In the genomic region with DNA sequence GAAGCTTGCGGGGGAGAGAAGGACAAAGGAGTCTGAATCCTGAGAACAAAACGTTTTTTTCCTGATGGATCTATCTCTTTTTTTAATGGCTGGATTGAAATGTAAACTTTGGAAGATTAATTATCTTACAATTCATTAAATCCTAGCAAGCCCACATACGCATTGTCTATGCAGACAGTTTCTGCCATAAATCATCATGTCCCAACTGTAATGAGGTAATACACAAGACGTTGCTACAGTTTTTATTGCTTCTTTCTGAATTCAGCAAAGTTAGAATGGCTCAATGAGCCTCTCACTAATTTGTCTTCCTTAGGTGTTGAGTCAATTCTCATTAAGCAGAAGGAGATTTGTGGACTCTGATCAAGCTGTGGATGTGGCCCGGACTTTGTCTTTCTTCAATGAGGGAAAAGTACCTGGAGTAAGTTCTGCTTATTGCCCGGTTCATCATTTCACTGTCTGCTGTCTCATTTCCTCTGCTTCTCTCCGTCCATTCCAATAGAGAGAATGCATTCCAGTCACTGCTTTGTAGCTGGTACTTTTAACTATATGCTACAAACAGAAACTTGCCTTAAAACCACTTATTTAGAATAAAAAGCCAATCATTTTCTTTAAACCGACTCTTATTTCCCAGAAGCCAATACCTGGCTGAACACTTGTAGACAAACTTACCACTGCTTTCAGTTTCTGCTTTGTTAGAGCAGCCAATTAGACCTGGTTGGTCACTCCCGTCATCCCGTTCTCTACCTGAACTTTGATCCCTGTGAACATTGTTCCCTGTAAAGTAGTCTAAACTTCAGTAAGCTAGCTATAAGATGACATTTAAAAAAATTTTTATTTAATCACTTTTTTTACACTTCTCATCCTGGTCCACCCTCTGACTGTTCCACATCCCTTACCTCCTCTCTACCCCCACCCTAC, we compare ENCODE assay signal across 25 mouse cellular contexts.
DNase-seq lines count a peak whose midpoint lies in the region; ATAC-seq and TF ChIP-seq lines count a peak whose summit lies in the region.
"Had no signal": no experiment of that assay in that cellular context is flagged by ENCODE, and none has a peak within 500 bp of the region (broad histone marks: within the 10 kb centered on the region; RNA-seq: fewer than 3 reads in every experiment).

No protein-coding gene starts in this region.

- no peaks in the 10 kb centered on the region for H3K4me1 ChIP-seq in midbrain, postnatal 0 days (ENCODE audit: insufficient read depth, low read length)
- no peaks in the 10 kb centered on the region for H3K4me1 ChIP-seq in midbrain, embryonic 14.5 days (ENCODE audit: control insufficient read depth, insufficient read depth, low read length)
- peaks cover 11% of the 10 kb centered on the region for H3K4me1 ChIP-seq in intestine, embryonic 16.5 days (ENCODE audit: control insufficient read depth, insufficient read depth, low read length)
- H3K4me1 ChIP-seq: forebrain, embryonic 12.5 days; heart, embryonic 10.5 days; heart, embryonic 15.5 days; hindbrain, embryonic 15.5 days; limb, embryonic 12.5 days; liver, embryonic 12.5 days had no signal

- no peak overlapping the region for H3K4me2 ChIP-seq in midbrain, postnatal 0 days (ENCODE audit: low read depth, low read length, poor library complexity, severe bottlenecking)
- no peak overlapping the region for H3K4me2 ChIP-seq in midbrain, embryonic 14.5 days (ENCODE audit: low read length)
- no peak overlapping the region for H3K4me2 ChIP-seq in intestine, embryonic 16.5 days (ENCODE audit: low read depth, low read length)
- H3K4me2 ChIP-seq: forebrain, embryonic 12.5 days; heart, embryonic 15.5 days; hindbrain, embryonic 15.5 days; limb, embryonic 12.5 days; liver, embryonic 12.5 days; midbrain, embryonic 11.5 days; neural tube, embryonic 13.5 days had no signal

- H3K27ac ChIP-seq in midbrain, postnatal 0 days (ENCODE audit: low read depth, low read length): no peak overlapping the region
- H3K27ac ChIP-seq in midbrain, embryonic 14.5 days (replicated peaks; ENCODE audit: low read depth, low read length): no peak overlapping the region
- H3K27ac ChIP-seq in intestine, embryonic 16.5 days (ENCODE audit: low read length): peak overlapping the region; percentile 52
- no peak overlapping the region for H3K27ac ChIP-seq in gastrocnemius, adult 2 months
- H3K27ac ChIP-seq: forebrain, embryonic 12.5 days; heart, embryonic 10.5 days; heart, embryonic 15.5 days; hindbrain, embryonic 15.5 days; limb, embryonic 12.5 days; liver, embryonic 12.5 days; neural tube, embryonic 13.5 days had no signal

- no peak overlapping the region for H3K9ac ChIP-seq in midbrain, postnatal 0 days (replicated peaks; ENCODE audit: low read length, poor library complexity, severe bottlenecking)
- no peak overlapping the region for H3K9ac ChIP-seq in midbrain, embryonic 14.5 days (replicated peaks; ENCODE audit: low read length)
- no peak overlapping the region for H3K9ac ChIP-seq in intestine, embryonic 16.5 days (ENCODE audit: low read depth, low read length)
- H3K9ac ChIP-seq: forebrain, embryonic 12.5 days; forebrain, postnatal 0 days; heart, embryonic 15.5 days; hindbrain, embryonic 15.5 days; limb, embryonic 12.5 days; liver, embryonic 12.5 days; liver, postnatal 0 days; neural tube, embryonic 13.5 days had no signal

- no peak for ATAC-seq in midbrain, postnatal 0 days (ENCODE audit: low FRiP score)
- ATAC-seq in midbrain, embryonic 14.5 days (ENCODE audit: low FRiP score, low TSS enrichment): no peak
- peak; percentile 90 for ATAC-seq in intestine, embryonic 16.5 days
- ATAC-seq: activated CD4-positive, CD25-positive, alpha-beta regulatory T cell, adult 4 months; forebrain, postnatal 0 days; liver, embryonic 12.5 days; liver, postnatal 0 days had no signal

- H3K4me3 ChIP-seq in midbrain, postnatal 0 days (ENCODE audit: low read depth, low read length): no peak overlapping the region
- H3K4me3 ChIP-seq in midbrain, embryonic 14.5 days (replicated peaks; ENCODE audit: low read depth, low read length): no peak overlapping the region
- H3K4me3 ChIP-seq in intestine, embryonic 16.5 days (ENCODE audit: low read length): no peak overlapping the region
- no peak overlapping the region for H3K4me3 ChIP-seq in gastrocnemius, adult 2 months
- H3K4me3 ChIP-seq: forebrain, embryonic 12.5 days; heart, embryonic 10.5 days; heart, embryonic 15.5 days; hindbrain, embryonic 15.5 days; limb, embryonic 12.5 days; liver, embryonic 12.5 days; neural tube, embryonic 13.5 days had no signal

- TF ChIP-seq CTCF in midbrain, postnatal 0 days (IDR thresholded peaks at IDR 0.05): no peak
- no peak for TF ChIP-seq CTCF in gastrocnemius, adult 2 months (IDR thresholded peaks at IDR 0.05)

- no peaks in the 10 kb centered on the region for H3K27me3 ChIP-seq in midbrain, postnatal 0 days (ENCODE audit: insufficient read depth, low read length)
- no peaks in the 10 kb centered on the region for H3K27me3 ChIP-seq in midbrain, embryonic 14.5 days (ENCODE audit: control insufficient read depth, insufficient read depth, low read length)
- H3K27me3 ChIP-seq in intestine, embryonic 16.5 days (replicated peaks; ENCODE audit: control insufficient read depth, insufficient read depth, low read length): no peaks in the 10 kb centered on the region
- H3K27me3 ChIP-seq: forebrain, embryonic 12.5 days; heart, embryonic 15.5 days; hindbrain, embryonic 15.5 days; limb, embryonic 12.5 days; liver, embryonic 12.5 days; neural tube, embryonic 13.5 days had no signal

- no peaks in the 10 kb centered on the region for H3K36me3 ChIP-seq in midbrain, postnatal 0 days (ENCODE audit: insufficient read depth, low read length)
- H3K36me3 ChIP-seq in midbrain, embryonic 14.5 days (ENCODE audit: control insufficient read depth, insufficient read depth, low read length): no peaks in the 10 kb centered on the region
- H3K36me3 ChIP-seq in intestine, embryonic 16.5 days (ENCODE audit: control insufficient read depth, insufficient read depth, low read length): no peaks in the 10 kb centered on the region
- H3K36me3 ChIP-seq: forebrain, embryonic 12.5 days; heart, embryonic 10.5 days; heart, embryonic 15.5 days; hindbrain, embryonic 15.5 days; limb, embryonic 12.5 days; liver, embryonic 12.5 days; neural tube, embryonic 13.5 days had no signal

- no peaks in the 10 kb centered on the region for H3K9me3 ChIP-seq in midbrain, postnatal 0 days (ENCODE audit: low read length)
- no peaks in the 10 kb centered on the region for H3K9me3 ChIP-seq in midbrain, embryonic 14.5 days (ENCODE audit: control insufficient read depth, low read length)
- H3K9me3 ChIP-seq in intestine, embryonic 16.5 days (ENCODE audit: control insufficient read depth, low read length): no peaks in the 10 kb centered on the region
- H3K9me3 ChIP-seq: forebrain, embryonic 12.5 days; heart, embryonic 10.5 days; heart, embryonic 15.5 days; hindbrain, embryonic 15.5 days; limb, embryonic 12.5 days; liver, embryonic 12.5 days; neural tube, embryonic 13.5 days had no signal

- WGBS in midbrain, postnatal 0 days: 86% methylated on average over 10 of the region's 10 CpGs
- WGBS in midbrain, embryonic 14.5 days: 89% methylated on average over 10 of the region's 10 CpGs
- 56% methylated on average over 10 of the region's 10 CpGs for WGBS in intestine, embryonic 16.5 days

- DNase-seq in kidney, adult 9 months: peak; percentile 33
- no peak for DNase-seq in kidney, postnatal 4 days
- peak; percentile 2 for DNase-seq in midbrain, postnatal 0 days (ENCODE audit: low spot score)
- no peak for DNase-seq in midbrain, embryonic 14.5 days
- no peak for DNase-seq in gastrocnemius, adult 2 months
- no peak for DNase-seq in frontal cortex, postnatal 14 days (ENCODE audit: low spot score in 2 of 2)
- DNase-seq: adrenal gland, adult 2 months; B cell, adult 2 months; cerebellum, adult 2 months; cerebellum, postnatal 14 days; forebrain, postnatal 0 days; gastrocnemius, postnatal 14 days; heart, adult 11 months; liver, postnatal 0 days; lung, postnatal 36 days had no signal

- intact Hi-C loops in gastrocnemius, adult 2 months (cut with DNase I): no loop called here

Comparison
In these comparisons a context has a peak if more than half of its experiments do, and no peak if none do; other contexts are left out.
1. DNase-seq: peak in kidney, adult 9 months (single experiment) and midbrain, postnatal 0 days (single experiment); none in kidney, postnatal 4 days (0 of 2), midbrain, embryonic 14.5 days (single experiment), gastrocnemius, adult 2 months (single experiment) and frontal cortex, postnatal 14 days (0 of 2).